Mouse (Mus musculus): Measurements from ENCODE around the gene Ltbr. TPM values are rescaled to one million over a fixed set of nuclear protein-coding genes. Genes with fewer than 3 reads are reported as not detected.

Ltbr gene
- total RNA-seq, 2 experiments from 2014 or later: 7.9 to 9.1 TPM

GRCm38 (mm10) chr6:125352811-125353210 is 39.1 kb upstream of the Ltbr start:
- H3K4me3 ChIP-seq: no peak overlapping the region
- intact Hi-C loops (cut with DNase I): no loop called here
- no peak overlapping the region for H3K27ac ChIP-seq
- no peak for TF ChIP-seq CTCF (IDR thresholded peaks at IDR 0.05)
- no peak for DNase-seq (ENCODE audit: extremely low spot score in 1 of 2, low spot score in 2 of 2)

- H3K27ac ChIP-seq: no peak overlapping the region
- H3K4me3 ChIP-seq: no peak overlapping the region
- intact Hi-C loops (cut with DNase I): no loop called here
- DNase-seq (ENCODE audit: extremely low spot score in 1 of 2, low spot score in 2 of 2): no peak
- TF ChIP-seq CTCF (IDR thresholded peaks at IDR 0.05): no peak
These were observed 38.3 kb upstream of the Ltbr start for GRCm38 (mm10) chr6:125352046-125352384.

DNA sequence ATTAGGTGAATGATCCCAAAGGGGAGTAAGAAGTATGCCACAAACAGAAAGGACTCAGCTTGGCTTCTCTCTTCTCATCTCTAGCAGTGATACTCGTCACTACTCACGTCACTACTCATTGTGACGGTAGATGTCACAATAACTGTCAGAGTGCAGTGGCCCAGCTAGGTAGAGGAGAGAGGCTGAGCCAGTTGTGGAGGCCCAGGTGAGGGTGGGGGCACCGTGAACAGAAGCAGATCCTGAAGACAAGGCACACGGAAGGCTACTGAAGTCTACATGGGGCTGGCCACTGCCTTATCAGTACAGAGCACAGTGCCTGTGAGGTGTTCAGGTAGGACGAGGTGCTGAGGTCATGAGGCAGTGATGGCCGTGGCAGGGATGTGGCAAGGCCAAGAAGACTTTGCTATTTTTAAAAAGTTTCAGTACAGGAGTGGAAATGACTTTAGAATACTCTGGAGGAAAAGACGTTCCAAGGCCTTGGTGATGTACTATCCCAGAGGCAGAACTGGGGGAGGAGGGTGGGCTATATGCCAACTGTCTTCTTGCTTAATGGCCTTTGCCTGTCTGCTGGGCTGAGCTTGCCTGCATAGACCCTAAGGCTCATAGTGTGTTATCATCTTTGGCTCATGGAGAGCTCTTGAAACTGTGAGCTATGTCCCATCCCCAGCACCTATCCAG is 37.8 kb upstream of the Ltbr start:
- H3K27ac ChIP-seq: no peak overlapping the region
- intact Hi-C loops (cut with DNase I): no loop called here

GRCm38 (mm10) chr6:125350995-125351324 is 37.3 kb upstream of the Ltbr start:
- Histone ChIP-seq H3K4me3 (no peak overlapping the region; the same call in 1 of the 2 replicates), H3K27ac (no peak overlapping the region)
- DNase-seq (ENCODE audit: extremely low spot score in 1 of 2, low spot score in 2 of 2): no peak
- intact Hi-C loops (cut with DNase I): no loop called here
- no peak for TF ChIP-seq CTCF (IDR thresholded peaks at IDR 0.05)

More for the DNA sequence above, 37.8 kb upstream of the Ltbr start:
- TF ChIP-seq CTCF (IDR thresholded peaks at IDR 0.05): no peak
- DNase-seq (ENCODE audit: extremely low spot score in 1 of 2, low spot score in 2 of 2): no peak
- H3K4me3 ChIP-seq: no peak overlapping the region

DNA sequence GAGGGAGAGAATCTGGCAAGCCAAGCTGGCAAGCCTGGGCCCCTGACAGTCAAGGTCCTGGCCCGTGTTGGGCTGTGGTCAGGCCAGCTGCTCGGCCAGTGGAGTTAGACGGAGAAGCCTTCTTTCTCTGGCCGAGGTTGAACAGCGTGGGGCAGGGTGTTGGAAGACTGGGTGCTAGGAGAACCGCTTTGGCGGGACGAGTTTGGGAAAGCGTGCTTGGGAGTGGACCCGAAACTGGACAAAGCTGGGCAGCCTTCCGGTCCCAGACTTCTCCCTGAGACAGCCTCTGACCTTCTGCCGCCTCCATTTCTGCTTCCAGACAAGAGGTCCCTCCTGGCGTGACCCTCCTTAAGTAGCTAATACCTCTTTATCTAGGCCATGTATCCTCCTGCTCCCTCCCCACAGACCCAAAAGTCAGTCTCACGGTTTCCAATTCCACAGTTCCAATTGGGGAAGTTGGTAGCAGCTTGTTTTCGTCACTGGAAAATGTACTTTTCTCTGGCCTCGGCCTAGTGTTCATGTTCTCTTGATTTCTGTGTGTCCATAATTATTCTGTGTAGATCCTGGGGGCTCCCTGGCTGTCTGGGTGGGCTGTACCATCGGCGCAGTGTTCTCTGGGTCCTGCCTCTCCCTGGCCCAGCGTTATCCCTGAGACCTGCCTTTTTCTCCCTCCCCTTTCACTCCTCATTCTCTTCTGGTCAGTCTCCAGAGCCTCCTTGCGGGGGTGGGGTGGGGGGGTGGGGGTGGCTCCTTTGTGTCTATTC is 36.7 kb upstream of the Ltbr start:
- TF ChIP-seq CTCF (IDR thresholded peaks at IDR 0.05): no peak
- DNase-seq (ENCODE audit: extremely low spot score in 1 of 2, low spot score in 2 of 2): no peak
- intact Hi-C loops (cut with DNase I): no loop called here
- peak overlapping the region; percentile 48 for H3K4me3 ChIP-seq
- H3K27ac ChIP-seq: peak overlapping the region; percentile 73

DNA sequence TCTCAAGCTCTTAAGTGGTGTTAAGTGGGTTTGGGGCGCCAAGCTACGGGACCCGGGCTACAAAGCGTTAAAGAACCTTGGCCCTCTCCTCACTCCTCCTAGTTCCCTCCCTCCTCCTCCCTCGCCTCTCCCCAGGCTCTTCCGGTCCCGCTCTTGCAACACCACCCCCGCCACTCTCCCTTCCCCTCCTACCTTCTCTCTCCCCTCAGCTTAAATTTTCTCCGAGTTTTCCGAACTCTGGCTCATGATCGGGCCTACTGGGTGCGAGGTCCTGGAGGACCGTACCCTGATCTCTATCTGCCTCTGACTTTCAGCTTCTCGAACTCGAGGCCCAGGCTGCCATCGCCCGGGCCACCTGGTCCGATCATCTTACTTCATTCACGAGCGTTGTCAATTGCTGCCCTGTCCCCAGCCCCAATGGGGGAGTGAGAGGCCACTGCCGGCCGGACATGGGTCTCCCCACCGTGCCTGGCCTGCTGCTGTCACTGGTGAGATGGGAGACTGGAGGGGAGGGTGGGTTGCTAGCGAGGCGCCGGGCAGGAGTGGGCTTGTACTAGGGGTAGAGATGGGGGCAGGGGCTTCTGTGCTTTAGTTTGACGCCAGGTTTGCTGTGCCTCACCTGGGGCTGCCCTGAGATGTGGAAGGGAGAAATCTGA is 36.0 kb upstream of the Ltbr start:
- peak overlapping the region; percentile 73 for H3K27ac ChIP-seq

DNA sequence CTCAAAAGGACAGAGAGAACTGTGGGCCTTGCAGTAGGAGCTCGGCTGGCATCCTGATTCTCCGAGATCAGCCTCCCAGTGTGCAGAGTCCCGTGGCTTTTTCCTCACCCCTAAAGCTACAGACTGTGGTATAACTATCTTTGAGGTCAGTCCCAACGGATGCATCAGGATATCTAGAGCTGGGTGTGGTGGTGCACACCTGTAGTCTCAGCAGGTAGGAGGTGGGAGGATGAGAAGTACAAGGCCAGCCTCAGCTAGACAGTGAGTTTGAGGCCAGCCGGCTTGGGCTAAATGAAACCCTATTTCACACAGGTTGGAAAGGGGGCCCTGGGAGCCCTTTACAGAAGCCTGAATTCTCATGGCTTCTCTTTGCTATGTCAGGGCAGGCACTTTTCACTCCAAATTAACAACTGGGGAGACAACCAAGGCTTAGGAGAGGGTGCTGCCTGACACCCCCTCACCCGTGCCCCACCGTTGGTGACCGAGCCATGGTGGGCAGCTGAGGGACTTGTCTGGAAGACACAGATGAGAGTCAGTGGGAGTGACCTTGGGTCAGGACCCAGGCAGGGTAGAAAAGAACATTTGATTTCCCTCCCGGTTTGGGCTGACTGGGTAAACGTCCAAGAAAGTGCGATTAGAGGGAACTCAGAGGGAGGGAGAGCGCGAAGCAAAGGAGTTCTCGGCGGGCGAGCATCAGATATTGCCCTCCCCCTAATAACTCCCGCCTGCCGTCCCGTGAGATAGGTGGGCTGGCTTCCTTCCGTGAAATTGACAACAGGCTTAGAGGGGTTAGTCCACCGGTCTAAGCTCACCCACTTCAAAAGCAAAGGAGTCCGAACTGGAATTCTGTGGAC is 35.3 kb upstream of the Ltbr start, which contains the start of gene Tnfrsf1a:
Tnfrsf1a (plus strand) TSS at position 642 of the 854 bp plus-strand sequence.
- DNase-seq (ENCODE audit: extremely low spot score in 1 of 2, low spot score in 2 of 2): no peak
- no peak for TF ChIP-seq CTCF (IDR thresholded peaks at IDR 0.05)
- peak within 1 kb of the TSS; percentile 48 for H3K4me3 ChIP-seq
- H3K27ac ChIP-seq: peak within 1 kb of the TSS; percentile 73
- intact Hi-C loops (cut with DNase I): loop anchor here (1.0 kb wide), 1 partner anchor 35 kb away; no protein-coding TSS in a partner anchor

More for the DNA sequence above, 36.0 kb upstream of the Ltbr start:
- DNase-seq (ENCODE audit: extremely low spot score in 1 of 2, low spot score in 2 of 2): peak in 1 of 2 experiments; percentile 22
- H3K4me3 ChIP-seq: peak overlapping the region; percentile 48
- intact Hi-C loops (cut with DNase I): loop anchor here (1.0 kb wide), 1 partner anchor 35 kb away; no protein-coding TSS in a partner anchor
- no peak for TF ChIP-seq CTCF (IDR thresholded peaks at IDR 0.05)

- TF ChIP-seq CTCF (IDR thresholded peaks at IDR 0.05): no peak
- H3K27ac ChIP-seq: no peak overlapping the region
- DNase-seq (ENCODE audit: extremely low spot score in 1 of 2, low spot score in 2 of 2): no peak
- intact Hi-C loops (cut with DNase I): no loop called here
- H3K4me3 ChIP-seq: no peak overlapping the region
These were observed 32.3 kb upstream of the Ltbr start for GRCm38 (mm10) chr6:125346029-125346428.

- intact Hi-C loops (cut with DNase I): no loop called here
- no peak overlapping the region for H3K27ac ChIP-seq
These were observed 31.9 kb upstream of the Ltbr start for GRCm38 (mm10) chr6:125345625-125346024.

GRCm38 (mm10) chr6:125344866-125345265 is 31.2 kb upstream of the Ltbr start:
- Histone ChIP-seq H3K27ac (no peak overlapping the region), H3K4me3 (no peak overlapping the region)
- intact Hi-C loops (cut with DNase I): no loop called here
- no peak for TF ChIP-seq CTCF (IDR thresholded peaks at IDR 0.05)
- DNase-seq (ENCODE audit: extremely low spot score in 1 of 2, low spot score in 2 of 2): no peak

More at GRCm38 (mm10) chr6:125345625-125346024, 31.9 kb upstream of the Ltbr start:
- no peak for TF ChIP-seq CTCF (IDR thresholded peaks at IDR 0.05)
- no peak overlapping the region for H3K4me3 ChIP-seq
- DNase-seq (ENCODE audit: extremely low spot score in 1 of 2, low spot score in 2 of 2): no peak

DNA sequence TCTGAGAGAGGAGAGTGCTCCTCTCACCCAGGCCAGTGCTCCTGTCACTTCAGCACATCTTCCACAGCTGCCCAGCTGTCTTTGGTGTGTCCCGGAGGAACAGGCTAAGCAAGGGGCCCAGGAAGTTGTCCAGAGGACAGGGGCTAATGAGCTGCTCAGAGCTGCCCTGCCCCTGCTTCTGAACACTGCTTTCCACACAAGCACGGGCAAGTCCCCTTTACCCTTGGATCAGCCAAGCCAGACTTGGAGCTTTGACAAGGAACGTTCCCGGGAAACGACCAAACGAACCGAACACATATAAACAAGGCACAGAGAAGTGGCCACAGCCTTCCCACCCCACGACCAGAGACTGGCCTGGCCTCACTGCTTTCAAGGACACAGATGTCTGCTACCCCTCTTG is 30.4 kb upstream of the Ltbr start:
- Histone ChIP-seq H3K27ac (no peak overlapping the region), H3K4me3 (no peak overlapping the region)
- DNase-seq (ENCODE audit: extremely low spot score in 1 of 2, low spot score in 2 of 2): no peak
- no peak for TF ChIP-seq CTCF (IDR thresholded peaks at IDR 0.05)
- intact Hi-C loops (cut with DNase I): no loop called here
